Mouse (Mus musculus) erythroblast, embryonic 14.5 days (primary cell): Measurements from ENCODE around the gene Os9.

Experiments used
- GATA1 ChIP-seq: IDR thresholded peaks from 2 replicates; pipeline ENCODE4 v1.6.1; 2012; ENCODE audit warnings: low read length, inconsistent platforms, mixed read lengths
- TAL1 ChIP-seq: IDR thresholded peaks from 3 replicates; pipeline ENCODE4 v1.6.1; 2012; ENCODE audit warnings: low read length, inconsistent platforms, mixed read lengths

GRCm38 (mm10) chr10:127118470-127118869, 2.5 kb downstream of the Os9 start:
- TF ChIP-seq TAL1: no peak
- no peak for TF ChIP-seq GATA1
